Comparison of ENCODE assay signal across 22 mouse cellular contexts in genomic region chr8:49326980-49327379, GRCm38 (mm10).
DNase-seq lines count a peak whose midpoint lies in the region; ATAC-seq and TF ChIP-seq lines count a peak whose summit lies in the region.
"Had no signal": no experiment of that assay in that cellular context is flagged by ENCODE, and none has a peak within 500 bp of the region (broad histone marks: within the 10 kb centered on the region; RNA-seq: fewer than 3 reads in every experiment).

No protein-coding gene starts in this region.

- H3K4me3 ChIP-seq in forebrain, embryonic 16.5 days (replicated peaks; ENCODE audit: low read length): no peak overlapping the region
- no peak overlapping the region for H3K4me3 ChIP-seq in forebrain, embryonic 13.5 days
- H3K4me3 ChIP-seq in kidney, postnatal 0 days (replicated peaks; ENCODE audit: low read depth, low read length): no peak overlapping the region
- no peak overlapping the region for H3K4me3 ChIP-seq in limb, embryonic 14.5 days (replicated peaks; ENCODE audit: low read length)
- no peak overlapping the region for H3K4me3 ChIP-seq in hindbrain, embryonic 13.5 days
- H3K4me3 ChIP-seq: heart, embryonic 15.5 days had no signal

- no peak for TF ChIP-seq CTCF in kidney, postnatal 0 days (IDR thresholded peaks at IDR 0.05; ENCODE audit: low read depth)

- H3K4me1 ChIP-seq in forebrain, embryonic 16.5 days (replicated peaks; ENCODE audit: control insufficient read depth, insufficient read depth, low read length): no peaks in the 10 kb centered on the region
- peaks cover 2% of the 10 kb centered on the region; the same call in 1 of the 2 replicates for H3K4me1 ChIP-seq in forebrain, embryonic 13.5 days
- H3K4me1 ChIP-seq in kidney, postnatal 0 days (replicated peaks; ENCODE audit: insufficient read depth, low read length): no peaks in the 10 kb centered on the region
- no peaks in the 10 kb centered on the region for H3K4me1 ChIP-seq in limb, embryonic 14.5 days (ENCODE audit: control insufficient read depth, insufficient read depth, low read length)
- no peaks in the 10 kb centered on the region for H3K4me1 ChIP-seq in hindbrain, embryonic 13.5 days (replicated peaks)
- H3K4me1 ChIP-seq: heart, embryonic 15.5 days had no signal

- no peaks in the 10 kb centered on the region for H3K27me3 ChIP-seq in forebrain, embryonic 16.5 days (replicated peaks; ENCODE audit: control insufficient read depth, insufficient read depth, low read length)
- H3K27me3 ChIP-seq in forebrain, embryonic 13.5 days: no peaks in the 10 kb centered on the region
- H3K27me3 ChIP-seq in kidney, postnatal 0 days (ENCODE audit: insufficient read depth, low read length): no peaks in the 10 kb centered on the region
- no peaks in the 10 kb centered on the region for H3K27me3 ChIP-seq in limb, embryonic 14.5 days (ENCODE audit: control insufficient read depth, insufficient read depth, low read length)
- no peaks in the 10 kb centered on the region for H3K27me3 ChIP-seq in hindbrain, embryonic 13.5 days
- H3K27me3 ChIP-seq: CH12.LX; heart, embryonic 15.5 days had no signal

- no peak overlapping the region for H3K27ac ChIP-seq in forebrain, embryonic 16.5 days (ENCODE audit: low read length)
- no peak overlapping the region for H3K27ac ChIP-seq in forebrain, embryonic 13.5 days
- no peak overlapping the region for H3K27ac ChIP-seq in kidney, postnatal 0 days
- H3K27ac ChIP-seq in limb, embryonic 14.5 days (replicated peaks; ENCODE audit: low read depth, low read length): no peak overlapping the region
- no peak overlapping the region for H3K27ac ChIP-seq in hindbrain, embryonic 13.5 days
- H3K27ac ChIP-seq: heart, embryonic 15.5 days; hindbrain, embryonic 14.5 days had no signal

- no peak for TF ChIP-seq POLR2A in limb, embryonic 14.5 days (IDR thresholded peaks at IDR 0.05; ENCODE audit: borderline replicate concordance, extremely low read depth, insufficient read depth, insufficient read length)

- no peak overlapping the region for H3K9ac ChIP-seq in forebrain, embryonic 16.5 days (replicated peaks; ENCODE audit: low read depth, low read length)
- no peak overlapping the region for H3K9ac ChIP-seq in forebrain, embryonic 13.5 days
- H3K9ac ChIP-seq in kidney, postnatal 0 days (ENCODE audit: low read depth, low read length): no peak overlapping the region
- H3K9ac ChIP-seq in limb, embryonic 14.5 days (ENCODE audit: low read depth, low read length, severe bottlenecking): no peak overlapping the region
- H3K9ac ChIP-seq in hindbrain, embryonic 13.5 days: no peak overlapping the region
- H3K9ac ChIP-seq: heart, embryonic 15.5 days; hindbrain, embryonic 14.5 days had no signal

- 50% methylated on average over 4 of the region's 4 CpGs for WGBS in forebrain, embryonic 16.5 days
- 85% methylated on average over 4 of the region's 4 CpGs for whole genome bisulfite sequencing in forebrain, embryonic 13.5 days
- WGBS in kidney, postnatal 0 days: 73% methylated on average over 4 of the region's 4 CpGs
- WGBS in limb, embryonic 14.5 days: 71% methylated on average over 4 of the region's 4 CpGs
- WGBS in hindbrain, embryonic 13.5 days: 84% methylated on average over 4 of the region's 4 CpGs

- ATAC-seq in forebrain, embryonic 16.5 days: peak; percentile 49; the same call in 1 of the 2 replicates
- ATAC-seq in forebrain, embryonic 13.5 days: no peak
- ATAC-seq in kidney, postnatal 0 days (replicated peaks; ENCODE audit: low FRiP score, low read depth): no peak
- no peak for ATAC-seq in limb, embryonic 14.5 days (ENCODE audit: low FRiP score, low read depth)
- ATAC-seq in hindbrain, embryonic 13.5 days (ENCODE audit: low FRiP score): no peak
- ATAC-seq: inflammation-experienced regulatory T-cells, adult 6 months had no signal

- H3K4me2 ChIP-seq in forebrain, embryonic 16.5 days (ENCODE audit: low read length): no peak overlapping the region
- H3K4me2 ChIP-seq in forebrain, embryonic 13.5 days: no peak overlapping the region
- H3K4me2 ChIP-seq in kidney, postnatal 0 days (ENCODE audit: low read length): peak overlapping the region; percentile 37
- H3K4me2 ChIP-seq in limb, embryonic 14.5 days (replicated peaks; ENCODE audit: low read depth, low read length, severe bottlenecking): peak overlapping the region; percentile 39
- no peak overlapping the region for H3K4me2 ChIP-seq in hindbrain, embryonic 13.5 days
- H3K4me2 ChIP-seq: heart, embryonic 15.5 days; hindbrain, embryonic 14.5 days; midbrain, embryonic 11.5 days had no signal

- no peaks in the 10 kb centered on the region for H3K9me3 ChIP-seq in forebrain, embryonic 16.5 days (ENCODE audit: control insufficient read depth, low read length)
- H3K9me3 ChIP-seq in forebrain, embryonic 13.5 days (replicated peaks): no peaks in the 10 kb centered on the region
- H3K9me3 ChIP-seq in kidney, postnatal 0 days (replicated peaks; ENCODE audit: low read length): no peaks in the 10 kb centered on the region
- H3K9me3 ChIP-seq in limb, embryonic 14.5 days (ENCODE audit: control insufficient read depth, low read length): no peaks in the 10 kb centered on the region
- no peaks in the 10 kb centered on the region for H3K9me3 ChIP-seq in hindbrain, embryonic 13.5 days
- H3K9me3 ChIP-seq: heart, embryonic 15.5 days had no signal

- no peak for DNase-seq in kidney, postnatal 0 days (ENCODE audit: low spot score)
- DNase-seq in kidney, postnatal 14 days: no peak
- DNase-seq in brain, adult 2 months (ENCODE audit: low read depth, low spot score): peak; percentile 7
- no peak for DNase-seq in limb, embryonic 14.5 days (ENCODE audit: low spot score)
- DNase-seq in adrenal gland, adult 2 months: no peak
- DNase-seq: adrenal gland, adult 8-10 months; cerebellum, adult 8-10 months; cerebellum, postnatal 36 days; embryo, embryonic 11 days; heart, postnatal 36 days; lung, postnatal 10 days; retina, postnatal 1 day; right cerebral cortex, postnatal 25 days; spleen, adult 18-20 months had no signal

- no peaks in the 10 kb centered on the region for H3K36me3 ChIP-seq in forebrain, embryonic 16.5 days (ENCODE audit: control insufficient read depth, insufficient read depth)
- no peaks in the 10 kb centered on the region for H3K36me3 ChIP-seq in forebrain, embryonic 13.5 days (ENCODE audit: poor library complexity, severe bottlenecking)
- no peaks in the 10 kb centered on the region for H3K36me3 ChIP-seq in kidney, postnatal 0 days (ENCODE audit: insufficient read depth, low read length)
- no peaks in the 10 kb centered on the region for H3K36me3 ChIP-seq in limb, embryonic 14.5 days (ENCODE audit: control insufficient read depth, insufficient read depth, low read length)
- no peaks in the 10 kb centered on the region for H3K36me3 ChIP-seq in hindbrain, embryonic 13.5 days
- H3K36me3 ChIP-seq: heart, embryonic 15.5 days had no signal

Comparison
In these comparisons a context has a peak if more than half of its experiments do, and no peak if none do; other contexts are left out.
1. H3K4me2 ChIP-seq: peak in kidney, postnatal 0 days (single experiment) and limb, embryonic 14.5 days (single experiment); none in forebrain, embryonic 16.5 days (single experiment), forebrain, embryonic 13.5 days (single experiment) and hindbrain, embryonic 13.5 days (single experiment).